Mouse (Mus musculus) liver, embryonic 16.5 days (tissue): ENCODE data around the gene Gm9958. TPM values are rescaled to one million over a fixed set of nuclear protein-coding genes. Genes with fewer than 3 reads are reported as not detected.

Source experiments
- ATAC-seq: fragments of 200-750 bp; cut with Nextera tagmentation; 2 replicates; pipeline ENCODE4 v1.8.0; 2017; ENCODE audit warnings: low read depth, mild to moderate bottlenecking, moderate number of reproducible peaks, moderate library complexity
- H3K27ac ChIP-seq: fragments of 300-500 bp; sonication (generic); 2 replicates; pipeline ENCODE4 v1.5.1; 2014; ENCODE audit warnings: mild to moderate bottlenecking, low read length
- H3K27me3 ChIP-seq: fragments of 300-500 bp; sonication (generic); 2 replicates; pipeline ENCODE4 v1.6.1; 2014; ENCODE audit warnings: low read depth, low read length, mixed read lengths; ENCODE audit not compliant: control insufficient read depth, insufficient read depth
- H3K36me3 ChIP-seq: fragments of 300-500 bp; sonication (generic); 2 replicates; pipeline ENCODE4 v1.6.1; 2014; ENCODE audit warnings: mild to moderate bottlenecking; ENCODE audit not compliant: control insufficient read depth, insufficient read depth
- H3K4me1 ChIP-seq: fragments of 300-500 bp; sonication (generic); 2 replicates; pipeline ENCODE4 v1.6.1; 2014; ENCODE audit warnings: low read depth, low read length, mixed read lengths; ENCODE audit not compliant: control insufficient read depth
- H3K4me2 ChIP-seq: fragments of 300-500 bp; sonication (generic); 2 replicates; pipeline ENCODE4 v1.6.1; 2014; ENCODE audit warnings: low read depth, low read length, mixed read lengths
- H3K4me3 ChIP-seq: fragments of 300-500 bp; sonication (generic); 2 replicates; pipeline ENCODE4 v1.5.1; 2014; ENCODE audit warnings: low read depth, mild to moderate bottlenecking, low read length
- H3K9ac ChIP-seq: fragments of 300-500 bp; sonication (generic); 2 replicates; pipeline ENCODE4 v1.6.1; 2014; ENCODE audit warnings: low read depth, low read length
- H3K9me3 ChIP-seq: fragments of 300-500 bp; sonication (generic); replicated peaks from 2 replicates; pipeline ENCODE4 v1.6.1; 2016; ENCODE audit warnings: low read length; ENCODE audit not compliant: control insufficient read depth
- WGBS: fragments of 180-500 bp; shearing (Covaris S2); extraction: QIAGEN DNeasy Blood & Tissue Kit; methylation state at CpG from one replicate; pipeline ENCODE4 v1.1.7; 2014; ENCODE audit not compliant: insufficient replicate concordance; 5-methylcytosine and 5-hydroxymethylcytosine counted together
- polyA plus RNA-seq: library from polyadenylated mRNA; unstranded; fragments of >200 nt; fragmentation: Nextera tagmentation; extraction: Ambion mirVana; gene quantifications from 2 replicates; pipeline ENCODE4 v1.2.1, GENCODE M21; 2015

The Gm9958 gene
- polyA plus RNA-seq, 1 experiment from 2014 or later: 1.5 TPM

DNA sequence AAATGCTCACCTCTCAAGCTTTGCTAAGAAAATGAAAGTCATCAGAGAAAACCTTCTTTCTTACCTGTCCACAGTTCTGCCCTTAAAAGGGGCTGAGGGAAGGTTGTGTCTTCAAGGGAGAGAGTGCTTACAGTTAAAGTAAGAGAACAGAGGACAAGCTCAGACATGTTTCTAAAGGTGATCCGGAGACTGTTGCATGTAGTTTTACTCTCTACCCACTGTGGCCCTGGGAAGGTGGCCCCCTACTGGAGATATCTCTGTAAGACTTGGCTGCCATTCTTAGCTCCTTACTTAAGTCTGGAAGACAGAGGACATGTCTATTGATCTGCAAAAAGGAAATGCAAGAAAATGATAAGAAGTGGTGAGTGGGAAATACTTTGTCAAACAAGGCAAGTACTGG is 16.1 kb downstream of the Gm9958 start:
- H3K4me1 ChIP-seq: no peaks in the 10 kb centered on the region
- no peak overlapping the region for H3K4me3 ChIP-seq
- H3K27ac ChIP-seq: no peak overlapping the region
- WGBS: 42% methylated on average over 1 of the region's 1 CpGs
- no peak overlapping the region for H3K4me2 ChIP-seq
- H3K27me3 ChIP-seq: no peaks in the 10 kb centered on the region
- no peaks in the 10 kb centered on the region for H3K9me3 ChIP-seq
- ATAC-seq: no peak
- no peak overlapping the region for H3K9ac ChIP-seq
- no peaks in the 10 kb centered on the region for H3K36me3 ChIP-seq

DNA sequence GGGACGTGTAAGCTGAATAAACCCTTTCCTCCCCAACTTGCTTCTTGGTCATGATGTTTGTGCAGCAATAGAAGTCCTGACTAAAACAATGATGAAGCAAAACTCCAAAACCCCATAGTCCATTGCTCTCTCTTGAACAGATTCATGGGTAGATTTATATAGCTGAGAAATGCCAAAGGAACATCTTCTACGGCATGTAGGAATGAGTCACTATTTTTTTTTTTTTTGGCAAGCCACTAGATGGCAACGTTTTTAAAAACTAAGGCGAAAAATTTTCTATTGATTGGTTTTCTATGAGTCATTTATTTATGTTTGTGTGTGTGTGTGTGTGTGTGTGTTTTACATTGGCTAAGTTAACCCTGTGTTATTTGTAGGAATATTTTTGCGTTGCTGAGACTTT is 26.8 kb downstream of the Gm9958 start:
- Histone ChIP-seq H3K27me3 (no peaks in the 10 kb centered on the region), H3K36me3 (no peaks in the 10 kb centered on the region), H3K9ac (no peak overlapping the region), H3K4me3 (no peak overlapping the region), H3K27ac (no peak overlapping the region), H3K4me2 (no peak overlapping the region), H3K4me1 (no peaks in the 10 kb centered on the region), H3K9me3 (no peaks in the 10 kb centered on the region)
- WGBS: 31% methylated on average over 5 of the region's 5 CpGs
- ATAC-seq: no peak

DNA sequence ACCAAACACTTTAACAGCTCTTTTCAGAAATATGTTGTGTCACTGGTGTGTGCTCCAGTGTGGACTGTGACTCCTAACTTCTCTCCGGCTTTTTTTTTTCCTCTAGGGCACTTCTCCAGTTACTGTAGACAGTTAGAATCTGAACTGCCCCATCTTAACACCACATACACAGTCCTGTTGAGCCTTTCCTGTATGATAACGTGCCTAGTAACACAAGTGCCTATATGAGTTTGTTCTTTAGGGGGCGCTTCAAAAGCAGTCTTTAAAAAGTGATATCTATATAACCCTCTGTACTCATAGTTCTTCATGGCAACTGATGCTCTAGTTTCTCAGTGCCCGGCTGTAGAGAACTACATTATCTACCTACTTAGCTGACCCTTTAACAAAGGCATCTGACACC is 27.3 kb downstream of the Gm9958 start:
- H3K4me2 ChIP-seq: no peak overlapping the region
- 43% methylated on average over 4 of the region's 4 CpGs for WGBS
- no peaks in the 10 kb centered on the region for H3K36me3 ChIP-seq
- ATAC-seq: no peak
- H3K4me3 ChIP-seq: no peak overlapping the region
- H3K4me1 ChIP-seq: no peaks in the 10 kb centered on the region
- no peak overlapping the region for H3K9ac ChIP-seq
- H3K9me3 ChIP-seq: no peaks in the 10 kb centered on the region
- no peaks in the 10 kb centered on the region for H3K27me3 ChIP-seq
- no peak overlapping the region for H3K27ac ChIP-seq

DNA sequence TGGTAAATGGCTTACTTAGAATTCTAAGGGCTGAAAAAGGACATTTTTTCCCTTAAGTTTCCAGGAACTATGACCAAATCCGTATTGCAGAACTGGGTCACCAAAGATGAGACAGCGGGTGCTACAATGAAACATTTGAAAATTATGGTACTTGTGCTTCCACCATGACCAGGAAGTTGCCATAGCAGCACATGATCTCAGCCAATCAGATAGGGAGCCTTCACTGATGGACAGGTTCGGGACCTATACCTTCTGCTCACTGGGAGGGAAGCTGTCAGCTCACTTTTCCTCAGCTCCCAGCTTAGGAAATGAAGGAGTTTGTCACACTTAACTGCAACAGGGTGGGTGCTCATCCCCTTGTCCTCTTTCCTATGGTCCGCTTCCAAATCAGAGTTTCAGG is 29.8 kb downstream of the Gm9958 start:
- H3K36me3 ChIP-seq: no peaks in the 10 kb centered on the region
- no peaks in the 10 kb centered on the region for H3K4me1 ChIP-seq
- no peaks in the 10 kb centered on the region for H3K27me3 ChIP-seq
- ATAC-seq: no peak
- no peak overlapping the region for H3K4me2 ChIP-seq
- no peaks in the 10 kb centered on the region for H3K9me3 ChIP-seq
- no peak overlapping the region for H3K4me3 ChIP-seq
- no peak overlapping the region for H3K9ac ChIP-seq
- no peak overlapping the region for H3K27ac ChIP-seq
- WGBS: 60% methylated on average over 4 of the region's 4 CpGs

GRCm38 (mm10) chr5:90405210-90405609 is 38.2 kb downstream of the Gm9958 start:
- peak; percentile 75 for ATAC-seq
- no peaks in the 10 kb centered on the region for H3K27me3 ChIP-seq
- H3K9ac ChIP-seq: no peak overlapping the region
- H3K9me3 ChIP-seq: no peaks in the 10 kb centered on the region
- H3K27ac ChIP-seq: no peak overlapping the region
- no peak overlapping the region for H3K4me2 ChIP-seq
- no peaks in the 10 kb centered on the region for H3K4me1 ChIP-seq
- WGBS: 55% methylated on average over 4 of the region's 4 CpGs
- no peak overlapping the region for H3K4me3 ChIP-seq
- H3K36me3 ChIP-seq: no peaks in the 10 kb centered on the region

DNA sequence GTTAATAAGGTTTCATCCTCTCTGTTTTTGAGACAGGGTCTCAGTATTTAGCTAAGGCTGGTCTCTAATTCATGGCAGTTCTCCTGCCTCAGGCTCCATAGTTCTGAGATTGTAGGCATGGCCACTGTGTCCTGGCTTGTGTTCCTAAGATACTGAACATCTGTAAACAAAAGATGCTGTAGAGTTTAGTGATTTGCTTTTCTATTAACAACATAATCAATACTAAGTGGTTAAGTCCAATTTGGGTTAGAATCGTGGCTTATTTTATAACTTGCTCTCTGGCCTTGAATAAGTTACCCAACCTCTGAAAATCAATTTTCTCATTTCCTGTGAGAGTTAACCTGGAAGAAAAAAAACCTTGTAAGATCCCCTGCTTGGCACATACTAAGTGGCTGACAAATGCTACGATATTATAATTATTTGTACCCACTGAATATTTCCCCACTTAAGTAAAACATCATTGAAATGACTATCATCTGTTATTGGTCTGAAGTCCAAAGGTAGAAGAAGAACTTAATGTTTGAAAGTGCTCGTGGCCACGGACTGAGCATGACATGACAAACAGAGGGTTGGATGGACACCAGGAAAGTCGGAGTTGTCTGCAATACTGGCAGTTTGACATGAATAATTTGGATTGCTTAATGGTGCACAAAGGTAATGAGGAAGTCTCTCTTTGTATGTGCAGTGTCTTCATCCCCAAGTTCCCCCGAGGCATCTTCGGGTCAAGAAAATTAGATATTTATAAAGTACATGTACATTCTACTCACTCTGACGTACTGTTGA is 47.3 kb downstream of the Gm9958 start:
- H3K27ac ChIP-seq: peak overlapping the region; percentile 82
- H3K4me2 ChIP-seq: peak overlapping the region; percentile 41; the same call in 1 of the 2 replicates
- WGBS: 23% methylated on average over 8 of the region's 8 CpGs
- no peaks in the 10 kb centered on the region for H3K36me3 ChIP-seq
- no peaks in the 10 kb centered on the region for H3K27me3 ChIP-seq
- no peaks in the 10 kb centered on the region for H3K9me3 ChIP-seq
- H3K9ac ChIP-seq: no peak overlapping the region
- no peak overlapping the region for H3K4me3 ChIP-seq
- ATAC-seq: peak; percentile 83
- H3K4me1 ChIP-seq: no peaks in the 10 kb centered on the region; the same call in 1 of the 2 replicates

GRCm38 (mm10) chr5:90414925-90415295 is 47.9 kb downstream of the Gm9958 start:
- Histone ChIP-seq H3K27me3 (no peaks in the 10 kb centered on the region), H3K4me1 (no peaks in the 10 kb centered on the region; the same call in 1 of the 2 replicates), H3K4me2 (peak overlapping the region; percentile 41; the same call in 1 of the 2 replicates), H3K9me3 (no peaks in the 10 kb centered on the region), H3K27ac (peak overlapping the region; percentile 82), H3K4me3 (no peak overlapping the region), H3K9ac (no peak overlapping the region), H3K36me3 (no peaks in the 10 kb centered on the region)
- ATAC-seq: 0 out of 2 replicates have a peak, but pooled peaks have one; percentile 10
- WGBS: 5% methylated on average over 6 of the region's 6 CpGs

Other genes with a start within 250 kb of the Gm9958 start
- gene Cox18, start 143.2 kb upstream of the Gm9958 start, polyA plus RNA-seq: 8.5 and 10.8 TPM in 2 replicates
- gene Ankrd17, start 627 bp upstream of the Gm9958 start, polyA plus RNA-seq: 7.8 and 8.2 TPM in 2 replicates
- gene Alb, start 93.7 kb downstream of the Gm9958 start, polyA plus RNA-seq: 7,404 and 8,768 TPM in 2 replicates
- 15,779 and 15,904 TPM in 2 replicates for gene Afp, start 123.5 kb downstream of the Gm9958 start, polyA plus RNA-seq
- 34.3 and 34.6 TPM in 2 replicates for gene Afm, start 151.7 kb downstream of the Gm9958 start, polyA plus RNA-seq
- 1.5 and 1.8 TPM in 2 replicates for gene 5830473C10Rik, start 193.9 kb downstream of the Gm9958 start, polyA plus RNA-seq